Mouse (Mus musculus): Measurements from ENCODE around the gene Ttll3.

Ttll3 gene

GRCm38 (mm10) chr6:113388960-113389359 lies at the start of gene Ttll3:
Ttll3 (plus strand) TSS chr6:113389260.
- in situ Hi-C loops (cut with MboI; ENCODE audit: low pct_unique_long_range_greater_than_20kb in 1 of 2, low sequenced_read_pairs in 2 of 2, unreplicated experiment in 1 of 2): no loop called here

- in situ Hi-C loops (cut with MboI; ENCODE audit: low pct_unique_long_range_greater_than_20kb in 1 of 2, low sequenced_read_pairs in 2 of 2, unreplicated experiment in 1 of 2): no loop called here
These were observed 47.5 kb upstream of the Ttll3 start for GRCm38 (mm10) chr6:113341574-113341973.

DNA sequence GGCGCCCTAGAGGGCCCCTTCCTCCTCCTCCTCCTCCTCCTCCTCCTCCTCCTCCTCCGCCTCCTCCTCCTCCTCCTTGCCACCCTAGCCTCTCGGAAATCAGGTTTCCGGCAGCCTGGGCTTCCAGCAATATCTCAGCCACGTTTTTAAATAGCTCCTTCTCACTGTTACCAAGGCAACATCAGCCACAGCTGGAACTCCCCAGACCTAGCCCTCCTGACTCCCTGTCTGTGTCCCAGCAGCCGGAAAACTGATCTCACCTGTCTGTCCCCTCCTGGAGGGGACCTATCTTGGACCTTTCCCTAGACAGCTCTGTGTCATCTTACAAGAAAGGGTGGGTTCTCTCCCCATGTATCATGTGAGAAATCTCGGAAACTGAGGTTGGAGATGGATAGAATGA lies 46.8 kb upstream of the Ttll3 start:
- in situ Hi-C loops (cut with MboI; ENCODE audit: low pct_unique_long_range_greater_than_20kb in 1 of 2, low sequenced_read_pairs in 2 of 2, unreplicated experiment in 1 of 2): no loop called here

- in situ Hi-C loops (cut with MboI; ENCODE audit: low pct_unique_long_range_greater_than_20kb in 1 of 2, low sequenced_read_pairs in 2 of 2, unreplicated experiment in 1 of 2): no loop called here
These were observed 45.6 kb upstream of the Ttll3 start, which contains the start of gene Camk1 for GRCm38 (mm10) chr6:113343177-113344092. Camk1 (minus strand) TSS chr6:113343984.

DNA sequence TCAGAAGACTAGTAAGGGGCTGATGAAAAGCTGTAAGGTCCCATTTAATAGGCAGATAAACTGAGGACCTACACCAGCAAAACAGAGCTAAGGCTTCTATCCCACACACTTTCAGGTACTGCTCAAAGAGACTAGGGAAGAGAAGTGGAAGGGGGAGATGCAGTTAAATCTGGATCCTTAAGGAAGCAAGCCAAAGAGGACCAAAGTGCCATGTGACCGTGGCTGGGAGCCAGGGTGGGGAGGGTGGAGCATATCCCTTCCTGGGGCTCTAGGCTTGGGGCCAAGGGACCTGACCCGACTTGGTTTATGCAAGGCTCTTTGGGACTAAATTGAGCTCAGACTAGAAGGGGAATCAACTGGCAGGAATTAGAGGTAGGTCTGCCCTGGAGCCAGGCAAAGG lies 44.7 kb upstream of the Ttll3 start:
- in situ Hi-C loops (cut with MboI; ENCODE audit: low pct_unique_long_range_greater_than_20kb in 1 of 2, low sequenced_read_pairs in 2 of 2, unreplicated experiment in 1 of 2): no loop called here

DNA sequence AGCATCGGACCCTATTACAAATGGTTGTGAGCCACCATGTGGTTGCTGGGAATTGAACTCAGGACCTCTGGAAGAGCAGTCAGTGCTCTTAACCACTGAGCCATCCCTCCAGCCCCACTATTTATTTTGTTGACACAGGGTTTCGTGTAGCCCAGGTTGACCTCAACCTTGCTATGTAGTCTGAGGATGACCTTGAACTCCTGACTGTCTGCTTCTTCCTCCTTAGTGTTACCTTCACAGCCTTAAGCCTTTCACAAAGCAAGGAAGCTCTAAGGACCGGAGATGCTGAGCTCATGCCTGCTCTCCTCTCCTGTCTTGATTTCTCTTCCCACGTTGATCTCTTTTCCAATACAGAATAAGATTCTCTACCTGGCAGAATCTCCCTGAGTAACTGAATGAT lies 42.2 kb upstream of the Ttll3 start:
- in situ Hi-C loops (cut with MboI; ENCODE audit: low pct_unique_long_range_greater_than_20kb in 1 of 2, low sequenced_read_pairs in 2 of 2, unreplicated experiment in 1 of 2): no loop called here

DNA sequence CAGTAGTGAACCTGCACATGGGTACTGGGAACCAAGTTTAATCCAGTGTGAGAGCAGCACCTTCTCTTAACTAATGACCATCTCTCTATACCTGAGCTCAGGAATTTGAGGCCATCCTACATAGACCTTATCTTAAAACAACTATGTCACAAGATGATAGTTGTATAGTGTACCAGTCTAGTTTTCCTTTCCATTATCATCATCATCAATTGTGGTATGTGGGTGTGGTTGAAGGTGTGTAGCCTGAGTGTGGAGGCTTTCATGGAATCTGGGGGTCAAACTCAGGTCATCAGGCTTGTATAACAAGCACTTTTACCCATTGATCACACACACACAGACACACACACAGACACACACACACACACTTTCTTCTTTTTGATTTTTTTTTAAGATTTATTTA lies 38.5 kb upstream of the Ttll3 start:
- in situ Hi-C loops (cut with MboI; ENCODE audit: low pct_unique_long_range_greater_than_20kb in 1 of 2, low sequenced_read_pairs in 2 of 2, unreplicated experiment in 1 of 2): no loop called here

- in situ Hi-C loops (cut with MboI; ENCODE audit: low pct_unique_long_range_greater_than_20kb in 1 of 2, low sequenced_read_pairs in 2 of 2, unreplicated experiment in 1 of 2): no loop called here
These were observed 37.9 kb upstream of the Ttll3 start for GRCm38 (mm10) chr6:113351161-113351560.

- in situ Hi-C loops (cut with MboI; ENCODE audit: low pct_unique_long_range_greater_than_20kb in 1 of 2, low sequenced_read_pairs in 2 of 2, unreplicated experiment in 1 of 2): no loop called here
These were observed 37.4 kb upstream of the Ttll3 start for GRCm38 (mm10) chr6:113351653-113352052.

DNA sequence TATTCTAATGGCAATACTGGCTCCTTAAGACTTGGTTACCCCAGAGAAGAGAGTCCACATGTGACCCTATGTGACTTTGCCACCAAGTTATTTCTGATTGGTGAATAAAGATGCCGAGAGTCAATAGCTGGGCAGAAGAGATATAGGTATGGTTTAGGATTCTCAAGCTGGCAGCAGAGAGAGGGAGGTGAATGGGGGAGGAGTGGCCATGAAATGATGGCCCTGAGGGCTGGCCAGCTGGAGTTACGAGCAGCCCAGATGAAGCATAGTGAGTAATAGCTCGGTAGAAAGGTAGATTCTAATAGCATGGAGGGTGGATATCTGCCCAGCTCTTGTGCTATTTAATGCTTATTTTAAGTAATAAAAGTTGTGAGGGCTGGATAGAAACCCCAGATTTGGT lies 36.2 kb upstream of the Ttll3 start:
- in situ Hi-C loops (cut with MboI; ENCODE audit: low pct_unique_long_range_greater_than_20kb in 1 of 2, low sequenced_read_pairs in 2 of 2, unreplicated experiment in 1 of 2): no loop called here

- in situ Hi-C loops (cut with MboI; ENCODE audit: low pct_unique_long_range_greater_than_20kb in 1 of 2, low sequenced_read_pairs in 2 of 2, unreplicated experiment in 1 of 2): no loop called here
These were observed 35.4 kb upstream of the Ttll3 start for GRCm38 (mm10) chr6:113353696-113354095.

DNA sequence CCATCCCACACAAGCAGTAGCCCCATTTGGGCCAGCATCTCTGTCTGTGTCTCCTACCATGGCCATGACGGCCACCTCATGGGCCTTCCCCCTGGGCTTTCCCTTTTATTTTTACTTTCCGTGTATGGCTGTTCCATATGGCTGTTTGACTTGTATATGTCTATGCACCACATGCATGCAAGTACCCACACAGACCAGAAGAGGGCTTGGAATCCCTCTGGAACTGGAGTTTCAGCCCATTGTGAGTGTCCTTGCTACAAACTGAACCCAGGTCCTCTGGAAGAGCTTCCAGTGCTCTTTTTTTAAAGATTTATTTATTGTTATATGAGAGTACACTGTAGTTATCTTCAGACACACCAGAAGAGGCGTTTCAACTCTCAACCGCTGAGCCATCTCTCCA lies 27.6 kb upstream of the Ttll3 start:
- in situ Hi-C loops (cut with MboI; ENCODE audit: low pct_unique_long_range_greater_than_20kb in 1 of 2, low sequenced_read_pairs in 2 of 2, unreplicated experiment in 1 of 2): no loop called here

GRCm38 (mm10) chr6:113362241-113362640 lies 26.8 kb upstream of the Ttll3 start:
- in situ Hi-C loops (cut with MboI; ENCODE audit: low pct_unique_long_range_greater_than_20kb in 1 of 2, low sequenced_read_pairs in 2 of 2, unreplicated experiment in 1 of 2): no loop called here

DNA sequence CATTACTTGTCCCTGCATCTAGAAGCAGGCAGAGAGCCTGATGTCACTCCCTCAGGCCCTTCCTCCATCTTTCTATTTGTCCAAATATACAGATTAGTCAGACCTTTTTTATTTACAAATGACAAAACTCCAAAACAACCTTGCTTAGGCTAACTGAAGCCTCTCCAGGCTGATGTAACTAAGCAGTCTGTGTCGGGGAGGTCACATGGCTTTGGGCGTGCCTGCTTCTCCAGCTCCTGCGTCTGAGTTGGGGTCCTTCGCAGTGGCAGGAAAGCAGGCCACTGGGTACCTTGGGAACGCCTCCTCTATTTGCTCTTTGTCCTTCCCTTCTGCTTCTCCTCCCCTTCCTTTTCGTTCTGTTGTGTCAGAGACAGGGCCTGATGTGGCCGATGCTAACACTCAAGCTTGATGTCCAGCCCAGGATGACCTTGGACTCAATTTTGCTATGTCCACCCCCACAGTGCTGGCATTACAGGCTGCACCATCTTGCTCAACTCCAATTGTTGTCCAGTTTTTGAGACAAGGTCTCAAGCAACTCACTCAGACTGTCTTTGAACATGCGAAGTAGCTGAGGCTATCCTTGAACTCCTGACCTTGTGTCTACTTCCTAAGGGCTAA lies 24.4 kb upstream of the Ttll3 start:
- in situ Hi-C loops (cut with MboI; ENCODE audit: low pct_unique_long_range_greater_than_20kb in 1 of 2, low sequenced_read_pairs in 2 of 2, unreplicated experiment in 1 of 2): no loop called here

GRCm38 (mm10) chr6:113366639-113367038 lies 22.4 kb upstream of the Ttll3 start:
- in situ Hi-C loops (cut with MboI; ENCODE audit: low pct_unique_long_range_greater_than_20kb in 1 of 2, low sequenced_read_pairs in 2 of 2, unreplicated experiment in 1 of 2): no loop called here

GRCm38 (mm10) chr6:113367574-113367973 lies 21.5 kb upstream of the Ttll3 start:
- in situ Hi-C loops (cut with MboI; ENCODE audit: low pct_unique_long_range_greater_than_20kb in 1 of 2, low sequenced_read_pairs in 2 of 2, unreplicated experiment in 1 of 2): no loop called here

DNA sequence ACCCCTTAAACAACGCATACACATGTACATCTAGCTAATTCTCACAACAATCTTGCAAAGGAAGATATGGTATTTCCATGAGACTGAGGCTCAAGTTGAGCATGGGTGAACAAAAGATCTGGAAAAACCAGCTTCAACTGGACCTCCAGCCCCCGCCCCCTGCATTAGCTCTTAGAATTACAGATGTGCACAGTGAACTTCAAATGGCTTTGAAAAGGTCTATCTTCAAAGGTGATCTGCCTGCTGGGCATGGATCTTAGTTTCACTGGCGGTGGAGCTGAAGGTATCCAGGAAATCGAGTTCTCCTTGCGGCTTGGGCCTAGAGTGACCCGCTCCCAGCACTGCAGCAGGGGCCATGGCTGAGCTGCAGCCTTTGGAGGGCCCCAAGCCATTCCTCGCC lies 20.9 kb upstream of the Ttll3 start:
- in situ Hi-C loops (cut with MboI; ENCODE audit: low pct_unique_long_range_greater_than_20kb in 1 of 2, low sequenced_read_pairs in 2 of 2, unreplicated experiment in 1 of 2): no loop called here

- in situ Hi-C loops (cut with MboI; ENCODE audit: low pct_unique_long_range_greater_than_20kb in 1 of 2, low sequenced_read_pairs in 2 of 2, unreplicated experiment in 1 of 2): no loop called here
These were observed 20.5 kb upstream of the Ttll3 start for GRCm38 (mm10) chr6:113368577-113368976.

- in situ Hi-C loops (cut with MboI; ENCODE audit: low pct_unique_long_range_greater_than_20kb in 1 of 2, low sequenced_read_pairs in 2 of 2, unreplicated experiment in 1 of 2): no loop called here
These were observed 18.7 kb upstream of the Ttll3 start for GRCm38 (mm10) chr6:113370194-113370929.
